Mouse (Mus musculus): Measurements from ENCODE around the gene Dnaaf5. TPM values are rescaled to one million over a fixed set of nuclear protein-coding genes. Genes with fewer than 3 reads are reported as not detected.

The Dnaaf5 gene
- total RNA-seq, 2 experiments from 2014 or later, result 14.5 to 21.9 TPM

DNA sequence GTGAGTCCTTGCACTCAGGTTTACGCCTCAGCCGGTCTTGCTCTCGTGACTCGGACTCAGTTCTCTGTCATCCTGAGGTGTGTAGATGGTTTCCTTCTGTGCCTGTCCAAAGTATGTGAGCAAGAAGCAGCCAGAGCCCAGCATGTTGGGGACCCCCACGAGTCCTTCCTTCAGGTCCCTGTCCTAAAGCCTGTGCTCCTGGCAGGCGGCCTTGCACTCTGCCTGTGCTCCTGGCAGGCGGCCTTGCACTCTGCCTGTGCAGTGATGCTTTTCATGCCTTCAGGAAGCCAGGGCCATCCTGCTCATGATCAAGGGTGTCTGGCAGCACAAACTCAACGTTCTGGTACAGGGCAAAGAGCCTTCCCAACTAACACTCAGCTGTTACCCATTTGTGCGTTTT lies 33.6 kb downstream of the Dnaaf5 start:
- DNase-seq (ENCODE audit: low spot score), result no peak
- intact Hi-C loops (cut with DNase I), result no loop called here

DNA sequence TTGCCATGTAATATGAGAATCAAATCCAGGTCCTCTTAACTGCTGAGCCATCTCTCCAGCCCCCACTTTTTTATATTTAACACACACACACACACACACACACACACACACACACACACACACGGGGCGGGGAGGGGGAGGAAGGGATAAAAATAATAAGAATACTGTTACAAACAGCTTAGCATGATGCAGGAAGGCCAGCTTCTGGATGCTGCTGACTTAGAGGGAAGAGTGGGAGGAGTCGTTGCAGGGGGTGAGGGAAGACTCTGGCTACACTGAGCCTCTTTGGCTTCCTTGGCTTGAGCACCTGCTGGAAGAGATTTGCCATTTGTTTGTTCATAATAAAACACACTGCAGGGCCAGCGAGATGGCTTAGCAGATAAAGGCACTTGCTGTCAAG lies 34.9 kb downstream of the Dnaaf5 start:
- intact Hi-C loops (cut with DNase I), result no loop called here

DNA sequence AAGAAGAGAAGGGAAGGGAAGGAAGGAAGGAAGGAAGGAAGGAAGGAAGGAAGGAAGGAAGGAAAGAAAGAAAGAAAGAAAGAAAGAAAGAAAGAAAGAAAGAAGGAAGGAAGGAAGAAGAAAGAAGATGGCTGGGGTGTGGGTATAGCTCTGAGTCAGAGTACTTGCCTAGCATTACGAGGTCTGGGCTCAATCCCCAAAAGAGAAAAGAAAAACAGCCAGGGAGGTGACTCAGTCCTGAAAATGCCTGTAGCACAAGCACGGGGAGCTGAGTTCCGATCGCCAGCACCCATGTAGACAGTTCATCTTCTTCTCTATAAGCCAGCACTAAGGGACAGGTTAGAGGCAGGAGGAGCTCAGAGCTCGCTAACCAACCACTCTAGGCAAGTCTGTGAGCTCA lies 39.7 kb downstream of the Dnaaf5 start:
- intact Hi-C loops (cut with DNase I), result no loop called here
- no peak for DNase-seq (ENCODE audit: low spot score)

More for the DNA sequence above, 34.9 kb downstream of the Dnaaf5 start:
- DNase-seq (ENCODE audit: low spot score), result no peak

DNA sequence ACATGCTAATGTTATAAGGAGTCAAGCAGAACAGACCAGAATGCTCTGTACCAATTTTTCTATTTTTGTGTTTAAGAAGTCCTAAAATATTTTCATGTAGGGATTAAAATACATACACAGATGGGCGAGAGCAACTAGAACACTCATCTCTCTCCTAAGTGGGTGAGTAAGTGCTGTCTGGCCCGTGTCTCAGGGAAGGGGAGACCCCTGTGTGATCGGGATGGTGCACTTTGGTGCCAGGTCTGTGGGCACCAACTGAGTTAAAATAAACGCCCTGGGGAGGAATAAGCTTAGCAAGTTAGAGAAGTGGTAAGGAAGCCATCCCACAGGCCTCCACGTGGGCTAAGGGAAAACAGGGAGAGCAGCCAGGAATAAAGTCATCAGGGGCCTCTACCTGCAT lies 40.9 kb downstream of the Dnaaf5 start:
- intact Hi-C loops (cut with DNase I), result no loop called here
- no peak for DNase-seq (ENCODE audit: low spot score)

DNA sequence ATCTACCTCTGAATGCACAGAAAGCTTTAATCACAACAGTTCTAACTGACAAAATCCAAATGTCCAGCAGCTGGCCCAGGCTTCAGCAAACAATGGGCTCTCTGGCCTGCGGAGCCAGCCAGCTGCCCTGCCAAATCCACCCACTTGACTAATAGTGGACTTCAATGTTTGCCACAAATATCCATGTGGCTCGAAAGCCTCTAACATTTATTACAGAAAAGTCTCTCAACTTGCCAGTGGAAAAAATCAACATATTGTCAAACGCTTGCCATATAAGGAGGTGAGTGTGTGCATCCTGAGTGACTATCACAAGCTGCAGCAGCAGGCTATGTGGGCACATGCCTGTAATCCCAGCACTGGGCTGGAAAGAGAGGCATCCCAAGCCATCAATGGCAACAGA lies 48.8 kb downstream of the Dnaaf5 start:
- intact Hi-C loops (cut with DNase I), result no loop called here
- no peak for DNase-seq (ENCODE audit: low spot score)

DNA sequence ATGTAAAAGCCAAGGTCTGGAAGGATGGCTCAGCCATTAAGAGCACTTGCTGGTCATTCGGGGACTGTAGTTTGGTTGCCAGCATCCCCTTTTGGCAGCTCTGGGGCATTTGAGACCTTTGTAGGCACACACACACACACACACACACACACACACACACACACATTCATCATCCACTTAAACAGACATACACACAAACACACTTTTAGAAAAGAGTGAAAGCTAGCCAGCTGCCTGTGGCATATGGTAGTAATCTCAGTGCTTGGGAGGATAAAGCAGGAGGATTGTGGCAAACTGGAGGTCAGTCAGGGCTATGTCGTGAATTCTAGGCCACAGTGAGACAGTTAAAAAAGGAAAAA lies 49.6 kb downstream of the Dnaaf5 start:
- intact Hi-C loops (cut with DNase I), result no loop called here
- no peak for DNase-seq (ENCODE audit: low spot score)

DNA sequence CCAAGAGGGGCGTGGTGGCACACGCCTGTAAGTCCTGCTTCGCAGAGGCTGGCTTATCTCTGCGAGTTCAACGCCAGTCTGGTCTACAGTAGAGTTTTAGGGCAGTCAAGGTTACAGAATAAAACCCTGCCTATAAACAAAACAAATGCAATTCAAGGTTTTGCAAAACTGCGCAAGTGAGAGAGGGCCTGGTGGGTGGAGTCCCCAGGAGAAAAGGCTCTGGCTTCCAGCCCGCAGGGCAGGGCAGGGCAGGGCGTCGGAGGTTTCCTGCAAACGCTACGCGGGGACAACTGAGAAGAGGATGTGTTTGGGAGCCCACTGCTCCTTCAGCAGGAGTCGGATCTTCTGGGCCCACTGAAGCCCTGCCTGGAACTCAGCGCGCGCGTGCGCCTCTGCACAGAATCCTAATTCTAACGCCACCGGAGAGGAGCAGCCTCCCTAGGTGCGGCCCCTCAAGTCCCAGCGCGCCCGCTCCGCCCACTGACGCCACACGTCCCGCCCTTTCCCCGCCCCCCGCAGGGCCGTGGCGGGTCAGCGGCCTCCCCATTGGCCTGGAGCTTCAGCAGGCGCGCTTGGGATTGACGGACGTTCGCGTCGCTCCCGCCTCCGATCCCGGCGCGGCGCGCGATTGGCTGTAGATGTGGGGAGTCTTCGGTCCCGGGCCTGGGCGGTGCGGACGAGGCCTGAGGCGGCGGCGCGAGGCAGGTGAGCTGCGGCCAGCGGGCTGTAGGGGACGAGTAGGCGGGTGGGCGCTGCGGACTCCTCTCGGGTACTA lies 50.2 kb downstream of the Dnaaf5 start, which contains the start of gene Sun1:
TSS of gene Sun1 (plus strand) at position 643 of the 775 bp plus-strand sequence.
- peak; percentile 98 for DNase-seq (ENCODE audit: low spot score)
- intact Hi-C loops (cut with DNase I), result loop anchor here (2.0 kb wide), 1 partner anchor 53 kb away; the partner anchor contains the start of gene Get4

DNA sequence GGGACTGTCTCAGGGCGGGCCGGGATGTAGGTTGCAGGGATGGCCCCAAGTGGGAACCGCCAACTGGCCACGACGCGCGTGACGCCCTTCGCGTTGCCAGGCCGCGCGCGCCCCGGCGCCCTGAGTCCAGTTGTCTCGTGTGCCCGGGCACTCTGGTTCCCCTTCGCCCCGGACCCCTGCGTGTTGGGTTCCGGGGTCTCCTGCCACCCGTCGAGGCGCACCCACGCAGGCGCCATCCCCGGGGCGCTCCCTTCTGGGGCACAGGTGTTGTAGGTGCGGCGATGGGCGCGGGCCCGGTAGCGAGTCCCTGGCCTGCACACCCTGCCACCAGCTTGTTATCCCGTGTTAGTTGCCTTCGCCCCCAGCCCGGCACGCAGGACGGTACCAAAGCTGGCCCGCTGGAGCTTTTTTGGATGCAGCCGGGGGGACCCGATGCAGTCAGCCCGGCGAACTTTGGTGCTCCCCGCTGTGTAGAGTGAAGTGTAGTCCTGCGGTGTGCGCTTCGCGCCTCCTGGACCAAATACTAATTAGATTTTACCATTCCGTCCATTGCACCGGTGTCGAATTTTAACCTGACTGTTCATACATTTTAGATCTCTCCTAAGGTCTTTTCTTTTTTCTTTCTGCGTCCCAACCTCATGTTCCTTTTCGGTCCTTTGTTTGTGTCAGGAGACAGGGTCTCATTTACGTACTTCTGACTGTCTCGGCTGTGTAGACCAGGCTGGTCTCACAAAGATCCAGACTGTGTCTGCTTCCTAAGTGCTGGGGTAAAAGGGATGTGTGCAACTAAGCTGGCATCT lies 50.9 kb downstream of the Dnaaf5 start:
- intact Hi-C loops (cut with DNase I), result loop anchor here (2.0 kb wide), 1 partner anchor 52 kb away; the partner anchor contains the start of gene Get4
- DNase-seq (ENCODE audit: low spot score), result no peak

DNA sequence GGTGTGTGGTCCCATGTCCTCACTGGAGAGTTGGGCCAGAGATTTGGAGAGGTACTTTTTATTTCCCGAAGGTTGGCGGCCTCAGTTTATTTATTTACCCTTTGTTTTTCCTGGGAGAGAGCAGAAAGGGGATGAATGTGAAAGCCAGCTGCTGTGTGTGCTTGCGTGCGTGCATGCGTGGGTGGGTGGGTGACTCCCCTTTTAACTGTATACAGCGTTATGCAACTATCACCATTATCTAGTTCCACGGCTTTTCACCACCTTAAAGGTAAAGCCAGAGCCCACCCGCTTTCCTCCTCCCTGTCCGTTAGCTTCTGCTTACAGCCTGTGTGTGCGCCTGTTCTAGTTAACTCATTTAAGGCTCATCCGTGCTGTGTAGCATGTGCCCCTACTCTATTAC lies 52.1 kb downstream of the Dnaaf5 start:
- intact Hi-C loops (cut with DNase I), result no loop called here
- DNase-seq (ENCODE audit: low spot score), result no peak

DNA sequence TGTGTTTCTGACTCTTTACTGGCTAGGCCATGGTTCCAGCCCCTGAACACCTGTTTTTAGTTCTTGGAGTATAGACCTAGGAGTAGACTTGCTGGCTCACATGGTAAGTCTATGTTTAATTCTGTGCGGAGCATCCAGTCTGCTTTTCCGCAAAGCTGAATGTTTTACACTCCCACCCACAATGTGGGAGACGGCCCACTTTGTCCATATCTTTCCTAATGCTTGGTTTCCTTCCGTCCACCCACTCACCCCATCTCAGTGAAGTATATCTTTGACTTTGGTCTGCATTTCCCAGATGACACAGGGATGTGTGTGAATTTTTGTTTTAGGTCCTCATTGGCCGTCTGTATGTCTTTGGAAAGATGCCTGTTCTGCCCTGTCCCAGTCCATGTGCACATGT lies 53.3 kb downstream of the Dnaaf5 start:
- no peak for DNase-seq (ENCODE audit: low spot score)
- intact Hi-C loops (cut with DNase I), result no loop called here

DNA sequence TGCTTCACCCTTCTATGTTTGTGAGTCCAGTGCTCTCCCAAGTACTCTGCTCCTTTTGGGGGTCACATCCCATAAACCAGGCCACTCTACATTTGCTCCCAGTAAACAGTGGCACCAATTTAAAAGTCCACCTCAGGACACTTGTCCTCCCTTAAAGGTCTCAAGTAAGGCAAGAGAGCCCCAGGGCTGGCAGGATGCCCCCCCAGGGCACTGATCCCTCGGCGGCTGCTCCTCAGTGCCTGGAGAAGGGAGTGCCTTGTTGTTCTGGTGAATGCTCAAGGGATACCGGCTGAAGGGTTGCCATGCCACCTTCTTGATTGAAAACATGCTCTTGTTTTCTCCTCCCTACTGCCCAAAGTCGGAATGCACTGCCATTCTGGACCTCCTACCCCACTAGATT lies 56.1 kb downstream of the Dnaaf5 start:
- no peak for DNase-seq (ENCODE audit: low spot score)
- intact Hi-C loops (cut with DNase I), result no loop called here

DNA sequence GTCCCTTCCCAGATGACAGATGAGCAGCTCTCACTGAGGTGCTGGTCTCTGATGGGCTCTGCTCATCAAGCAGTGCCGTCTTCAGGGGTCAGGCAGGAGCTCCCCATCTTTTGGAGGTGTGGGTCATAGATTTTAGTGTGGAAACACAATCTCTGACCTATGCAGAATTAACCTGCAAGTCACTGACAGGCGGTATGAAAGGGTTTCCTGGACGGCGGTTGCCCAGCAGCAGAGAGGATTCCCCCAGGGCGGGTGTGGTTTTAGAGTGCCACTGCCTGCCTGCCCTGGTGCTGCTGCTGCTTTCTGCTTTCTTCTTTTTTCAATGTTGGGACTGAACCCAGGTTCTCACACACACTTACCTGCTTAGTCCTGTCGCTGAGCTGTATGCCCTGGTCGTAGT lies 56.5 kb downstream of the Dnaaf5 start:
- DNase-seq (ENCODE audit: low spot score), result no peak
- intact Hi-C loops (cut with DNase I), result no loop called here

DNA sequence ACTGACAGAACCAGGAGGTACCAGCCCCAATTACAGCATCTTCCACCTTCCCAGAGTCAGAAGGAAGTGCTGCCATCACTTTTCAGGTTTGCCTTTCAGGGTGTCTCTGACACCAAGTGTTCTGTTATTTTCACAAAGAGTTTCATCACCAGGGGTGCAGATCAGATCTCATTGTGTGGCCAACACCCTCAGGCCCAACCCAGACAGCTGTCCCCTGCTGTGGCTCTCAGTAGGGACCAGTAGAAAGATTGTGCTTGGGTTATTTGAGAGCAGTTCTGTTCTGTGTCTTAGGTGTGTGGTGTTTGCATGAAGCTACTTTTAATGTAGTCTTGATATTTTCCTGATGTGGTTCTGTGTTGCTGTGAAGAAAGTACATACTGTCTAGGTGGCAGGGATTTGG lies 58.2 kb downstream of the Dnaaf5 start:
- intact Hi-C loops (cut with DNase I), result no loop called here
- DNase-seq (ENCODE audit: low spot score), result no peak

DNA sequence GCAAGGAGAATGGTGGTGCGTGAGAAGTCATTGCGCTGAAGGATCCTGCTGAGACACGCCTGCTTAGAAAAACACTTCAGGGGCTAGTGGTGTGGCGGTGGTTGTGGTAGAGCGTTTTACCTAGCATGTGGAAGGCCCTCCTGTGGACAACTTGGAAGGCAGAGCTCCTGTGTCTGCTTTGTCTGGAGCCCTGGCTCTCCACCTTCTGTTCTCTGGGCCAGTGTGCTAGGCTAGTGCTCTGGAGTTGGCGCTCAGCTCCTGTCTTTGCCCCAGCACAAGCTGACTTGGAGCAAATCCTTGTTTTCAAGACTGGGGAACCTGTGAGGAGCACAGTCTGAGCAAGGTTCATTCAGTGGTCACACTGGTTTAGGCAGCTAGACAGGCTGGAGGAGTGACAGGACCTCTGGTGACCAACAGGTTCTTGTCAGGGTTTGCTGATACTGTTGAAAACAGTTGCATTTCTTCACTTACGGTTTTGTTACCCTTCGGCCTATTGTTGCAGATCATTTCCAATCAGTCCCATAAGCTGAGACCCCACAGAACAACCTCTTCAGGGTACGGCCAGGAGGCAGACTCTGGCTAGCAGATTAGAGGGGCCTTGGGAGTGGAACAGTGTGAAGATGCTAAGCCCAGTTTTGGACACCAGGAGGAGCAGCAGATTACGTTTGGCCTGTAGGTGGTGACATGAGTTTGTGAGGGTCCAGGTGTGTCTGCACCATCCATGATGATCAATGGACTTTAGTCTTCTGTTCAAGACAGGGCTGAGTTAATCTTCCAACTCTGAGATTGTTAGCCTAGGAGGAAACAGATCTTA lies 59.1 kb downstream of the Dnaaf5 start:
- no peak for DNase-seq (ENCODE audit: low spot score)
- intact Hi-C loops (cut with DNase I), result no loop called here

DNA sequence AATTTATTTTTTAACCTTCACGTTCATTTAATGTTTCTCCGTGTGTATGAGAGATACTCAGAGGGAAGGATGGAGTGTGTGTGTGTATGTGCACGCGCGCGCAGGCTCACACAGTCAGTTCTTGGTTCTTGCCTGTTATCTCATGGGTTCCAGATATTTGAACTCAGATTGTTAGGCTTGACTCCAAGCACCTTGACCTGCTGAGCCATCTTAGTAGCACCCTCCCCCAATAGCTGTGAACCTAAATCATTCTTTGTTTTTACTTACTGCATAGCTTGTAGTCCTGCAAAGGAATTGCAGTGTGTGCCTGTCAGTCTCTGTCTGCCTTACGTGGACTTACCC lies 59.6 kb downstream of the Dnaaf5 start:
- DNase-seq (ENCODE audit: low spot score), result no peak
- intact Hi-C loops (cut with DNase I), result loop anchor here (5.0 kb wide), 1 partner anchor 38 kb away; no protein-coding TSS in a partner anchor

DNA sequence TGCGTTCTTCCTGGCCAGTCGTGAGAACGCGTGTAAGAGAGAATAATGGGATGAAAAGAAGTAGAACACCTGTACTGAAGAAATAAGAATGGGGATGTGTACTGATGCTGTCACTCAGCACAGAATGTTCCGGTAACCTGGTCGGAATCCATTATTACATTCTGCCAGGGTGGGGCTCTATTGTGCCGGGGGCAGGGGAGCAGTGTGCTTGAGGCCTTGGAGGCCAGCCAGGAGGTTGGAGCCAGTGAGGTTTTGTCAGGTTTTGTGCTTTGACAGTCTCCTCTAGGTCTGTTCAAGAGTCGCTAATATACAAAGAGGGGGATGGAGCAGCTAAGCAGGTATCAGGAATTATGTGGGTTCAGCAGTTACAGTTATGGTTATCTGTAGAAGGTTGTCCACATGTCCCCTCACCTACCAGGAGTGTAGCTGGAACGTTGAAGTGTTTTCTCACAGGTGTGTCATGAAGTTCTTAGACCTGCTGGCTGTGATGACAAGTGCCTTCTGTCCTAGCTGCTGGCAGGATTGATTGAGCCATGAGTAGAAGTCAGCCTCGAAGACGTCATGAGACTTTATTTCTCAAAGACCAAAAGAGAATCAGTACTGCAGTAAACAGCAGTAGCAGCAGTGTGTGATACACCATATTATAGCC lies 61.8 kb downstream of the Dnaaf5 start:
- DNase-seq (ENCODE audit: low spot score), result no peak
- intact Hi-C loops (cut with DNase I), result loop anchor here (5.0 kb wide), 1 partner anchor 35 kb away; no protein-coding TSS in a partner anchor

DNA sequence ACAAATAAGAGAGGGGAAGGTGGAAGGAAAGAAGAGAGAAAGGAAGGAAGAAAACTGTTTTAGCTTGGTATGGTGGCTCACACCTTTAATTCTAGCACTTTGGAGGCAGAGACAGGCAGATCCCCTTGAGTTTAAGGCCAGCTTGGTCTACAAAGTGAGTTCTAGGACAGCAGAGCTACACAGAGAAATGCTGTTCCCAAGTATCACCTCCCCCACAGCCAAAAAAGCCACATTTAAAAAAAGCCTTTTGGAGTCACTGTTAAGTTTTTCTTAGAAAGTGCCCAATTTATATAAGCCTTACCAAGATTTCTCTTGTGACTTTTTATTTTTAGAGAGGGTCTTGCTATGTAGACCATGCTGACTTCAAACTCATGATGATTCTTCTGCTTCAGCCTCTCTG lies 64.3 kb downstream of the Dnaaf5 start:
- intact Hi-C loops (cut with DNase I), result loop anchor here (5.0 kb wide), 1 partner anchor 33 kb away; no protein-coding TSS in a partner anchor

DNA sequence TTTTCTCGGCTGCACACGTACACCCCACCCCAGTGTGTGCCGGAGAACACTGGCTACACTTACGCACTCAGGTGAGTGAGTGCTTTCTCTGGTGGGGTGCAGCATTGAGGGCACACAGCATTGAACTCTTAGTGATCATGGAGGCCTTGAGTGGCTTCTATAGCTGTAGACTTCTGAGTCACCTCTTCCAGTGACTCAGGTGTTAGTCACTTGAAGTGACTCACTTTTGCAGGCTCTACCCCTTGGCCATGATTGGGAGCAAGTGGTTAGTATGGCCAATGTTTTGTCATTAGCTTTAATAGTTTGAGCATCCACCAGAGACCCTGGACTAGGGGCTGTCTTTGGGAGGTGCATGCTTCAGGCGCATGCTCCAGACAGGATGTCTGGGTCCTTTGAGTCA lies 65.2 kb downstream of the Dnaaf5 start:
- intact Hi-C loops (cut with DNase I), result no loop called here
- no peak for DNase-seq (ENCODE audit: low spot score)

More for the DNA sequence above, 64.3 kb downstream of the Dnaaf5 start:
- DNase-seq (ENCODE audit: low spot score), result no peak

DNA sequence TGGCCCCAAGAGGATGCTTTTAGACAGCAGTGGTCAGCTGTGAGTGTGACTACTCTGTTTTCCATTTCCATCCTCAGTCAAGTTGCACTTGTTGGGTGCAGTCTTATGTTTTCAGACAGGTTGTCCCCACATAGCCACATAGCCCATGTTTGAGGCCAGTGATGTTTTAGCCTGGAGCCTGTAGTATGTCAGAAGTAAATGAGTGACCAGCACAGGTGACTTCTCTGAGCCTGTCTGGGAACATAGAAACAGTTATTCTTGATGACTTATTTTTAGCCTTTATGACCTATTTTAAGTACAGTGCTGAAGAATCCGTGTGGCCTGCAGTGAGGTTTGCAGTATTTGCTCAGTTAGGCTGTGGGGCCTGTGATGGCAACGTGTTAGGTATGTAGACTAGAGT lies 66.1 kb downstream of the Dnaaf5 start:
- intact Hi-C loops (cut with DNase I), result no loop called here

DNA sequence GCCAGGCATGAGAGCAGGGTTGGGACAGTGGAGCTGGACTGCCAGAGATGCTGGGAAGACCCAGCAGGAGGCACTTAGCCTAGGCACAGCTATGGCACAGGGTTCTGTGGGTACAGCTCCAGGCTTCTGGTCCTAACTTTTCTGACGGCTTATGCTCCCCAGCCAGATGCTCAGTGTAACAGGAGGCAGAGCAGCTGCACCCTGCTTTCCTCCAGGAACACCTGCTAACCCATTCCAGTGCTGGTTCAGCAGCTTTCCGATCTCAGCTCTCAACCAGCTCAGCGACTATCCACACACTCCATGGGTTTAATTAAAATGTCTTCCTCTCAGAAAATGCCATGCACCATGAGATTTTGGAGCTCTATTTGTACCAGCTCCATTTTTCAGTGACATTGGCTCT lies 66.8 kb downstream of the Dnaaf5 start:
- intact Hi-C loops (cut with DNase I), result no loop called here
- DNase-seq (ENCODE audit: low spot score), result no peak

More for the DNA sequence above, 66.1 kb downstream of the Dnaaf5 start:
- no peak for DNase-seq (ENCODE audit: low spot score)

Data from heart, postnatal 25 days (tissue).